In genomic region chr16:37814383-37814971, GRCm38 (mm10) we compare ENCODE assay signal across 8 mouse cellular contexts. TPM values are rescaled to one million over a fixed set of nuclear protein-coding genes. Genes with fewer than 3 reads are reported as not detected.
DNase-seq lines count a peak whose midpoint lies in the region; ATAC-seq and TF ChIP-seq lines count a peak whose summit lies in the region.

No protein-coding gene starts in this region.

- H3K27ac ChIP-seq in hindbrain, embryonic 16.5 days (ENCODE audit: low read depth, low read length) = peak overlapping the region; percentile 26
- peak overlapping the region; percentile 67 for H3K27ac ChIP-seq in left cerebral cortex, adult 2 months

- ATAC-seq in hindbrain, embryonic 16.5 days = peak; percentile 93
- no peak for ATAC-seq in monocyte, adult 5-6 weeks (replicated peaks; ENCODE audit: insufficient number of reproducible peaks, low FRiP score, low TSS enrichment, poor library complexity, severe bottlenecking)

- peak; percentile 84 for DNase-seq in ZHBTc4 (ENCODE audit: low read depth, low spot score)
- peak; percentile 66 to 81 for DNase-seq in cerebellum, postnatal 14 days
- DNase-seq in gastrocnemius, adult 18-20 months (ENCODE audit: low spot score) = peak; percentile 58
- DNase-seq in left cerebral cortex, adult 2 months (ENCODE audit: extremely low spot score in 1 of 2, low spot score in 2 of 2) = peak in 1 of 2 experiments; percentile 67
- DNase-seq in lung, postnatal 4 days = peak; percentile 86 to 89
- peak; percentile 78 for DNase-seq in right cerebral cortex, adult 18-20 months

- no peaks in the 10 kb centered on the region for H3K9me3 ChIP-seq in hindbrain, embryonic 16.5 days (ENCODE audit: control insufficient read depth, low read length)

- H3K9ac ChIP-seq in hindbrain, embryonic 16.5 days (ENCODE audit: low read depth, low read length) = no peak overlapping the region

- H3K27me3 ChIP-seq in hindbrain, embryonic 16.5 days (replicated peaks; ENCODE audit: control insufficient read depth, insufficient read depth, low read length) = no peaks in the 10 kb centered on the region

- peaks cover 18% of the 10 kb centered on the region for H3K4me1 ChIP-seq in hindbrain, embryonic 16.5 days (ENCODE audit: control insufficient read depth, insufficient read depth, low read depth, low read length)

- peak; percentile 51 for TF ChIP-seq CTCF in left cerebral cortex, adult 2 months (IDR thresholded peaks at IDR 0.05)

- intact Hi-C loops in left cerebral cortex, adult 2 months (cut with DNase I) = loop anchor here (1.0 to 10.0 kb wide), 4 partner anchors 37 to 710 kb away; partner anchors contain the start of gene Fstl1

- no peaks in the 10 kb centered on the region for H3K36me3 ChIP-seq in hindbrain, embryonic 16.5 days (ENCODE audit: control insufficient read depth, insufficient read depth, low read length)

- peak overlapping the region; percentile 14; the same call in 1 of the 2 replicates for H3K4me2 ChIP-seq in hindbrain, embryonic 16.5 days (ENCODE audit: low read length)

- WGBS in hindbrain, embryonic 16.5 days = 23% methylated on average over 7 of the region's 7 CpGs

- no peak overlapping the region for H3K4me3 ChIP-seq in hindbrain, embryonic 16.5 days (ENCODE audit: low read length)
- no peak overlapping the region for H3K4me3 ChIP-seq in left cerebral cortex, adult 2 months

RNA-seq across cellular contexts. Expression of gene Fstl1, which starts 37.8 kb away (rescaled TPM):
- total RNA-seq in gastrocnemius, adult 18-20 months (2021) = 10 to 100 TPM; 25.3 to 36.5 TPM
- 81.2 and 110 TPM in 2 replicates for polyA plus RNA-seq in hindbrain, embryonic 16.5 days (2015; fragmentation: Nextera tagmentation; extraction: Ambion mirVana)
- 10 to 100 TPM; 28.8 to 33.3 TPM for total RNA-seq in left cerebral cortex, adult 2 months (2021)
- 0.68 TPM in 1 of 3 replicates, not detected in the others for total RNA-seq in monocyte, adult 5-6 weeks (2017)

RNA-seq across cellular contexts. Expression of gene Gm36028, which starts 46.5 kb away (rescaled TPM):
- not detected for total RNA-seq in gastrocnemius, adult 18-20 months (2021)
- 0.19 TPM in 1 of 2 replicates, not detected in the other for polyA plus RNA-seq in hindbrain, embryonic 16.5 days (2015; fragmentation: Nextera tagmentation; extraction: Ambion mirVana)
- not detected for total RNA-seq in left cerebral cortex, adult 2 months (2021)
- not detected in 3 replicates for total RNA-seq in monocyte, adult 5-6 weeks (2017)

RNA-seq across cellular contexts. Expression of gene Lrrc58, which starts 53.7 kb away (rescaled TPM):
- 10 to 100 TPM; 42.6 to 46.2 TPM for total RNA-seq in gastrocnemius, adult 18-20 months (2021)
- 45.3 and 48.1 TPM in 2 replicates for polyA plus RNA-seq in hindbrain, embryonic 16.5 days (2015; fragmentation: Nextera tagmentation; extraction: Ambion mirVana)
- total RNA-seq in left cerebral cortex, adult 2 months (2021) = 100 to 1,000 TPM; 105 to 106 TPM
- 18.5 to 20.5 TPM (median 19.4 TPM) in 3 replicates for total RNA-seq in monocyte, adult 5-6 weeks (2017)

Comparison
In these comparisons a context has a peak if more than half of its experiments do, and no peak if none do; other contexts are left out.
1. RNA of gene Fstl1, which starts 37.8 kb away (total RNA-seq): 25.3 to 36.5 TPM in gastrocnemius, adult 18-20 months and 28.8 to 33.3 TPM in left cerebral cortex, adult 2 months; 0.68 TPM in monocyte, adult 5-6 weeks; every median in the first group is over 10 times any median in the second.